Comparison of ENCODE assay signal across 8 mouse cellular contexts in genomic region chr9:96669877-96670276, GRCm38 (mm10). TPM values are rescaled to one million over a fixed set of nuclear protein-coding genes. Genes with fewer than 3 reads are reported as not detected.
DNase-seq lines count a peak whose midpoint lies in the region; ATAC-seq lines count a peak whose summit lies in the region.

No protein-coding gene starts in this region.

- H3K79me2 ChIP-seq in macrophage (ENCODE audit: inconsistent target), result no peaks in the 10 kb centered on the region

- H3K9ac ChIP-seq in hindbrain, embryonic 16.5 days (ENCODE audit: low read depth, low read length), result peak overlapping the region; percentile 63

- no peaks in the 10 kb centered on the region for H3K36me3 ChIP-seq in hindbrain, embryonic 16.5 days (ENCODE audit: control insufficient read depth, insufficient read depth, low read length)
- no peaks in the 10 kb centered on the region for H3K36me3 ChIP-seq in macrophage (ENCODE audit: inconsistent target)

- ATAC-seq in hindbrain, embryonic 16.5 days, result peak; percentile 100

- H3K4me3 ChIP-seq in hindbrain, embryonic 16.5 days (ENCODE audit: low read length), result peak overlapping the region; percentile 42
- peak overlapping the region; percentile 13; the same call in 1 of the 2 replicates for H3K4me3 ChIP-seq in macrophage (ENCODE audit: inconsistent target)

- 1% methylated on average over 15 of the region's 15 CpGs for WGBS in hindbrain, embryonic 16.5 days
- 2% methylated on average over 15 of the region's 15 CpGs for WGBS in macrophage (ENCODE audit: missing documents)

- H3K9me3 ChIP-seq in hindbrain, embryonic 16.5 days (ENCODE audit: control insufficient read depth, low read length), result no peaks in the 10 kb centered on the region

- peak; percentile 92 for DNase-seq in WW6 (ENCODE audit: low read depth, low spot score)
- DNase-seq in cerebellum, postnatal 4 days (ENCODE audit: low spot score in 2 of 2), result peak; percentile 89 to 94
- DNase-seq in gastrocnemius, adult 18-20 months (ENCODE audit: low spot score), result peak; percentile 96
- peak; percentile 97 to 98 for DNase-seq in left cerebral cortex, adult 18-20 months (ENCODE audit: low spot score in 2 of 2)
- DNase-seq in right cerebral cortex, adult 18-20 months, result peak; percentile 98
- peak; percentile 80 for DNase-seq in urinary bladder, postnatal 10 days (ENCODE audit: low spot score)

- peak overlapping the region; percentile 84 for H3K27ac ChIP-seq in hindbrain, embryonic 16.5 days (ENCODE audit: low read depth, low read length)
- peak overlapping the region; percentile 31; the same call in 1 of the 2 replicates for H3K27ac ChIP-seq in macrophage

- H3K4me1 ChIP-seq in hindbrain, embryonic 16.5 days (ENCODE audit: control insufficient read depth, insufficient read depth, low read depth, low read length), result no peaks in the 10 kb centered on the region

- no peaks in the 10 kb centered on the region for H3K27me3 ChIP-seq in hindbrain, embryonic 16.5 days (replicated peaks; ENCODE audit: control insufficient read depth, insufficient read depth, low read length)

- H3K4me2 ChIP-seq in hindbrain, embryonic 16.5 days (ENCODE audit: low read length), result peak overlapping the region; percentile 77

RNA-seq across cellular contexts. Expression of gene Rasa2, which starts 38.5 kb away (rescaled TPM):
- total RNA-seq in gastrocnemius, adult 18-20 months (2021), result 1 to 10 TPM; 2.2 to 2.3 TPM
- polyA plus RNA-seq in hindbrain, embryonic 16.5 days (2015; fragmentation: Nextera tagmentation; extraction: Ambion mirVana), result 17.8 and 18.3 TPM in 2 replicates
- 10 to 100 TPM; 43.6 to 43.9 TPM for total RNA-seq in left cerebral cortex, adult 18-20 months (2021)
- 100 to 1,000 TPM in 3 of 26 experiments, 10 to 100 TPM in 23; 15.3 to 261 (median 28.7) TPM for total RNA-seq in macrophage (2018; cell fraction: chromatin; rRNA removed)
- total RNA-seq in macrophage (2018; cell fraction: cytosol; rRNA removed), result 10 to 100 TPM in 4 of 26 experiments, 1 to 10 TPM in 22; 4.4 to 32.6 (median 5.8) TPM
- 100 to 1,000 TPM in 2 of 26 experiments, 10 to 100 TPM in 23, 1 to 10 TPM in 1; 9.8 to 158 (median 18.3) TPM for total RNA-seq in macrophage (2018; cell fraction: nucleus; rRNA removed)
- 2.4 to 6.2 TPM (median 3.1 TPM) in 3 replicates for polyA plus RNA-seq in macrophage (2018)

Comparison
In these comparisons a context has a peak if more than half of its experiments do, and no peak if none do; other contexts are left out.
1. Peak in every context shown above with its lines: DNase-seq, ATAC-seq, H3K4me3 ChIP-seq and H3K27ac ChIP-seq.
2. RNA of gene Rasa2, which starts 38.5 kb away (total RNA-seq): 43.6 to 43.9 TPM in left cerebral cortex, adult 18-20 months; 2.2 to 2.3 TPM in gastrocnemius, adult 18-20 months; every median in the first group is over 10 times any median in the second.